Mouse (Mus musculus): ENCODE measurements around the gene Bsn. TPM values are rescaled to one million over a fixed set of nuclear protein-coding genes. Genes with fewer than 3 reads are reported as not detected.

Gene Bsn
- 16.0 and 17.9 TPM in 2 replicates for polyA plus RNA-seq (2014; fragmentation: Nextera tagmentation; extraction: Ambion mirVana)

DNA sequence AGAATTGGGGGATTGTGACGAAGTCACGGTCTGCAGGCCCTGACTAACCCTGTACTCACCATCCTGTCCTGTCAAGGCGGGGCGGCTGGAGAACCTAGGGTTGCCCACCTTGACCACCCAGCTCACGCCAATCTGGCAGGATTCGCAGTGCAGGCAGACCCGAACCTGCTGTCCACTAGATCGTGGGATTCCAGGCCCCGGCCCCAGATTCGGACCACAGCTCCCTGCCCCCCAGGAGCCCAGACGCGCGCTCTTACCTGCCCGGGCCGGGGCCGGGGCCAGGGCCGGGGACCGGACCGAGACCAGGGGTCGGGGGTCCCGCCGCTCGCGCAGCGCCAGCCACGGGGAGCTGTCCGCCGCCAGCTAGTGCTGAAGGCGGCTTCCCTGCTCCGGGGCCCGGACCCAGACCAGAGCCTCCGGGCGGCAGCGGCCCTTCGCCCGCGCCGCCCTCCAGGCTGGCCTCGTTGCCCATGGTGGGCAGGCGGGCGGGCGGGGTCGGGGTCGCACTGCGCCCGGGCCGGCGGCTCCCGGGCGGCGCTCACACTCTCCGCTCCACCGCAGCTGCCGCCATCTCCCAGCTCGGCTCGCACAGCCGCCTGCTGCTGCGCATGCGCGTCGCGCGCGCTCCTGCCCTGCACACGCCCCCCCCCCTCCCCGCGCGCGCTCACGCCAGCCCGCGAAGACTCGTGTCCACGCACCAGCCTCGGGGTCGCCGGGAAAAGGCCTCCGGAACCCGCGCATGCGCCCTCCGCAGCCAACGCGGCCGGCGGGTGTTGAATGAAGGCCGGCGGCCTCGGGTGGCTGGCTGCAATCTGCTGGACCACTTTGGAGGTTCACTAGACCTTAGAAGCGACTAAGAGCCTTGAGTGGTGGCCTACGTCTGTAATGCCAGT, at the start of gene Bsn:
Gene Bsn, minus strand, starts transcription at position 598 of the 893 bp plus-strand sequence.
- Histone ChIP-seq H3K27ac (ENCODE audit: low read depth, low read length) (peak within 1 kb of the TSS; percentile 78), H3K27me3 (ENCODE audit: control insufficient read depth, insufficient read depth, low read length) (no peaks in the 10 kb centered on the region), H3K4me1 (ENCODE audit: control insufficient read depth, insufficient read depth, low read length) (peaks cover 19% of the 10 kb centered on the region), H3K9ac (replicated peaks; ENCODE audit: low read depth, low read length) (peak within 1 kb of the TSS; percentile 94), H3K4me2 (ENCODE audit: low read depth, low read length) (peak within 1 kb of the TSS; percentile 77), H3K36me3 (ENCODE audit: control insufficient read depth, insufficient read depth, low read length) (0 out of 2 replicates have a peak, but pooled peaks cover 5% of the 10 kb centered on the region), H3K4me3 (ENCODE audit: low read depth, low read length) (peak within 1 kb of the TSS; percentile 85), H3K9me3 (ENCODE audit: control insufficient read depth, low read length) (no peaks in the 10 kb centered on the region)
- WGBS: 1% methylated on average over 72 of the region's 91 CpGs
- peak; percentile 87 for ATAC-seq (ENCODE audit: low read depth)

DNA sequence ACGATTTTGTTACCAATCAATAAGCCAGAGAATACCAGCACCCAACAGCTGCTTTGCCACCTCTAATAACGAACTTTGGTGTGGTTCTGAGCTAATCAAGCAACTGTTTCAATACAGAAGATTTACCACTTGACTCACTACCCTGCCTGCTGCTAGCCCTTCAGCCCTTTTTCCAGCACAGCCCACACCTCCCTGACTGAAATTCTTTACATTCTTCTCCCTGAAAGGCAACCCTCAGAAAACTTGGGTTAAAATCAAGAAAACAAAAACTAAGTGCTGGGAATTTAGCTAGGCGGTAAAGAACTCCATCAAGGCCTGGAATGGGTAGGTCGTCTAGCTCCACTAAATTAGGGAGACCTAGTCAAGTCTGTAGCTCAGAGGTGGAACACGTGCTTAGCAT, 49.8 kb upstream of the Bsn start:
- no peak for ATAC-seq (ENCODE audit: low read depth)
- no peak overlapping the region for H3K4me3 ChIP-seq (ENCODE audit: low read depth, low read length)
- WGBS: 77% methylated on average over 5 of the region's 5 CpGs
- no peak overlapping the region for H3K9ac ChIP-seq (replicated peaks; ENCODE audit: low read depth, low read length)
- no peaks in the 10 kb centered on the region for H3K9me3 ChIP-seq (ENCODE audit: control insufficient read depth, low read length)
- no peak overlapping the region for H3K4me2 ChIP-seq (ENCODE audit: low read depth, low read length)
- H3K4me1 ChIP-seq (ENCODE audit: control insufficient read depth, insufficient read depth, low read length): no peaks in the 10 kb centered on the region
- H3K36me3 ChIP-seq (ENCODE audit: control insufficient read depth, insufficient read depth, low read length): no peaks in the 10 kb centered on the region
- no peaks in the 10 kb centered on the region for H3K27me3 ChIP-seq (ENCODE audit: control insufficient read depth, insufficient read depth, low read length)
- no peak overlapping the region for H3K27ac ChIP-seq (ENCODE audit: low read depth, low read length)

DNA sequence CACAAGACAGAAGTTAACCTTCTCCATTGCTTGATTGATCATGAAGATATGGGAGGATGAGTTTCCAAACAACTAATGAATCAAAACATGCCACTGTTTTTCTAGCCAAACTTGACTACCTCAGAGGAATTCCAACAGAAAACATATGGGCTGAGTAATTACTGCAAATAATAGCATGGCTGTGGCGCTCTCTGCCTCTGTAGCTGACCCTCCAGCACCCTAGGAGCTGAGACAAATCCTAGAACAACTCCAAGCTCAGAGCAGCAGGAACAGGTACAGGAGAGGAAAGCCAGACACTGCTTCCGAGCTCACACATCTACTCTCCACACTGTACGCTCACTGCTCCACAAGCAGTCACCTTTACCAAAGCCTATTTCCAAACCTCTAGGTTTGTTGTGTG, 48.6 kb upstream of the Bsn start:
- Histone ChIP-seq H3K27ac (ENCODE audit: low read depth, low read length) (no peak overlapping the region), H3K27me3 (ENCODE audit: control insufficient read depth, insufficient read depth, low read length) (no peaks in the 10 kb centered on the region), H3K36me3 (ENCODE audit: control insufficient read depth, insufficient read depth, low read length) (no peaks in the 10 kb centered on the region), H3K9ac (replicated peaks; ENCODE audit: low read depth, low read length) (no peak overlapping the region), H3K4me1 (ENCODE audit: control insufficient read depth, insufficient read depth, low read length) (no peaks in the 10 kb centered on the region), H3K4me2 (ENCODE audit: low read depth, low read length) (no peak overlapping the region), H3K4me3 (ENCODE audit: low read depth, low read length) (no peak overlapping the region), H3K9me3 (ENCODE audit: control insufficient read depth, low read length) (no peaks in the 10 kb centered on the region)
- ATAC-seq (ENCODE audit: low read depth): no peak
- WGBS: 80% methylated on average over 3 of the region's 3 CpGs

DNA sequence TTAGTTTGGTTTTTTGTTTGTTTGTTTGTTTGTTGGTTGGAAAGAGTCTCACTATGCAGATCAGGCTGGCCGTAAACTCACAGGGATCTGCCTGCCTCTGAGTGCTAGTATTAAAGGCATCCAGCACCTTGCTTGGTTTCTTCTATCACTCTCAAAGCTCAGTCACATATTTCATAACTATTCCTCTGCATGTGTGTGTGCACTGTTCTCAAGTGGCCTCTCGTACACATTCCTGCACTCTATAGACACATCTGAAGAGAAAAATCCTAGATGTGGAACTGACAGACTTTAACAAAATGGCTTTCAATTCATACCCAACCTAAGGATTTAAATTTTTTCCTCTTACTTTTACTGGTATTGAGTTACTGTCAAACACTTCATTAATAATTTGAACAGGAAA, 48.2 kb upstream of the Bsn start:
- no peak for ATAC-seq (ENCODE audit: low read depth)
- no peaks in the 10 kb centered on the region for H3K27me3 ChIP-seq (ENCODE audit: control insufficient read depth, insufficient read depth, low read length)
- 91% methylated on average over 2 of the region's 2 CpGs for WGBS
- H3K4me1 ChIP-seq (ENCODE audit: control insufficient read depth, insufficient read depth, low read length): no peaks in the 10 kb centered on the region
- no peak overlapping the region for H3K27ac ChIP-seq (ENCODE audit: low read depth, low read length)
- no peak overlapping the region for H3K9ac ChIP-seq (replicated peaks; ENCODE audit: low read depth, low read length)
- H3K4me2 ChIP-seq (ENCODE audit: low read depth, low read length): no peak overlapping the region
- no peaks in the 10 kb centered on the region for H3K9me3 ChIP-seq (ENCODE audit: control insufficient read depth, low read length)
- no peak overlapping the region for H3K4me3 ChIP-seq (ENCODE audit: low read depth, low read length)
- H3K36me3 ChIP-seq (ENCODE audit: control insufficient read depth, insufficient read depth, low read length): no peaks in the 10 kb centered on the region

DNA sequence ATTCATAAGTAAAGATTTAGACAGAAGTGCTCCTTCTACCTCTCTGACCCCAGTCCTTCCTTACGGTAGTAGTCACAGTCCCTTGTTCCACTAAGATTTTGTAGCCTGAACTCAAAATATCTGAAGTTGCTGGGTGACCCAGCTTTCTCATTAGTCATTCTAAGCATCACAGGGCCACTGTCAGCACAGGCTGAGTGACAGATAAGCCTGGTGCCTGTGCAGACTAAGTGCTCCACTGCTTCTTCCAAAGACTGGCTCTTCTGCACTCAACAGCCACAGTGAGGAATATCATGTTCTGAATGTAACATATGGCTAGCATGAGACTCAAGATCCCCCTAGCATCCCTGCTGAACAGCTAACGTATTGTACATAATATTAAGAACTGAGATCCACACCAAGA, 44.5 kb upstream of the Bsn start:
- no peaks in the 10 kb centered on the region for H3K27me3 ChIP-seq (ENCODE audit: control insufficient read depth, insufficient read depth, low read length)
- no peak overlapping the region for H3K4me3 ChIP-seq (ENCODE audit: low read depth, low read length)
- no peak for ATAC-seq (ENCODE audit: low read depth)
- H3K4me2 ChIP-seq (ENCODE audit: low read depth, low read length): no peak overlapping the region
- no peak overlapping the region for H3K27ac ChIP-seq (ENCODE audit: low read depth, low read length)
- H3K4me1 ChIP-seq (ENCODE audit: control insufficient read depth, insufficient read depth, low read length): no peaks in the 10 kb centered on the region
- no peaks in the 10 kb centered on the region for H3K36me3 ChIP-seq (ENCODE audit: control insufficient read depth, insufficient read depth, low read length)
- H3K9me3 ChIP-seq (ENCODE audit: control insufficient read depth, low read length): no peaks in the 10 kb centered on the region
- H3K9ac ChIP-seq (replicated peaks; ENCODE audit: low read depth, low read length): no peak overlapping the region
- WGBS: 90% methylated on average over 2 of the region's 2 CpGs

DNA sequence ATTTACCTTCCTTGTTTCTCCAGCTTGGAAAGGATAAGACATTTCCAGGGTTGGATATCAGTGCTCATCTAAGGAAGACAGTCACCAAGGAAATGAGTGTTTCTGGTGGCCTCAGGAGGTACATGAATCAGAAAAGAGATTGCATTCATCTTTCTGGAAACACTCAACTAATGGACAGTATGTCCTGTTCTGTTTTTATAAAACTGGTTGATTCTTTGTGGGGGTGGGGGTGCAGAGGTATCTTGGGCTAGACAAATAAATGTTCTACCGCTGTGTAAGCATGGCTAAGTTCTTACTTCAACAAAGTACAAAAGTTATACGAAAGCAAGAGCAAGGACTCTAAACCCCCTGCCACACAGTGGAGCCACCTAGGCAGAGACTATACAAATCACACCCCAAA, 42.7 kb upstream of the Bsn start:
- Histone ChIP-seq H3K9me3 (ENCODE audit: control insufficient read depth, low read length) (no peaks in the 10 kb centered on the region), H3K4me1 (ENCODE audit: control insufficient read depth, insufficient read depth, low read length) (no peaks in the 10 kb centered on the region), H3K27ac (ENCODE audit: low read depth, low read length) (no peak overlapping the region), H3K36me3 (ENCODE audit: control insufficient read depth, insufficient read depth, low read length) (no peaks in the 10 kb centered on the region), H3K4me2 (ENCODE audit: low read depth, low read length) (no peak overlapping the region), H3K4me3 (ENCODE audit: low read depth, low read length) (no peak overlapping the region), H3K9ac (replicated peaks; ENCODE audit: low read depth, low read length) (no peak overlapping the region), H3K27me3 (ENCODE audit: control insufficient read depth, insufficient read depth, low read length) (no peaks in the 10 kb centered on the region)
- ATAC-seq (ENCODE audit: low read depth): no peak
- WGBS: 94% methylated on average over 2 of the region's 2 CpGs

DNA sequence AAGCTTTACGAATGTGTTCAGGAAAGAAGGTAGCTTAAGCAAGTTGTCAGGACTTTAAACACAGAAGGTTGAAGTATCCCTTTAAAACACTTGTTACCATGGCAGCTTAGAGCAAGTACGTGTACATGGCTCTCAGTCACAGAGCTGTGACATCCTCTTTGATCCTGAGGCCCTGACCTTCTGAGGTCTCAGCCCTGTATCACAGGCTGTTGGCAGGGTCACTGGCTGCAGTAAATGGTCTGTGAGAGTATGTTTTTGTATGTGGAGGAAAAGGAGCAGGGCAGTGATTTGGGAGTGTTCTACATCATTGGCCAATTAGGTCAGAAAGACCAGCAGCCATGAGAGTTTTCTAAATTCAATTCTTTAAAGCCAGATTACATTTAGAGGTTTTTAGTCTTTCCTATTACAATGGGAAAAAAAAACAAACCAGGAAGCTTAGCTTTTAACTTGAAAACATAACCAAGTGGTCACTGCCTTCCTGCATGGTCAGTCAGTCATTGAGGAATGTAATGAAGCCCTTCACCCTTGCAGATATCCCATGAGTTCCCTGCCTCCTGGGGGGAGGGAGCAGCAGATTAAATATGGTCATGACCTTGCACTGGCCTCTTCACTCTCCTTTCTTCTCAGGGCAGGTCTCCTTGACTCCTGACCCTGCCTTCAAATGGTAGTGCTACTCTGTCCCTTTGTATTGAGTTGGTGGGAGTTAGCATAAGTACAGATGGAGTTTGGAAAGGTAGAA, 37.9 kb upstream of the Bsn start:
- Histone ChIP-seq H3K4me3 (ENCODE audit: low read depth, low read length) (no peak overlapping the region), H3K9ac (replicated peaks; ENCODE audit: low read depth, low read length) (no peak overlapping the region), H3K4me1 (ENCODE audit: control insufficient read depth, insufficient read depth, low read length) (no peaks in the 10 kb centered on the region), H3K9me3 (ENCODE audit: control insufficient read depth, low read length) (no peaks in the 10 kb centered on the region), H3K27ac (ENCODE audit: low read depth, low read length) (no peak overlapping the region), H3K27me3 (ENCODE audit: control insufficient read depth, insufficient read depth, low read length) (no peaks in the 10 kb centered on the region), H3K4me2 (ENCODE audit: low read depth, low read length) (no peak overlapping the region), H3K36me3 (ENCODE audit: control insufficient read depth, insufficient read depth, low read length) (no peaks in the 10 kb centered on the region)
- 25% methylated on average over 2 of the region's 2 CpGs for WGBS
- ATAC-seq (ENCODE audit: low read depth): no peak

DNA sequence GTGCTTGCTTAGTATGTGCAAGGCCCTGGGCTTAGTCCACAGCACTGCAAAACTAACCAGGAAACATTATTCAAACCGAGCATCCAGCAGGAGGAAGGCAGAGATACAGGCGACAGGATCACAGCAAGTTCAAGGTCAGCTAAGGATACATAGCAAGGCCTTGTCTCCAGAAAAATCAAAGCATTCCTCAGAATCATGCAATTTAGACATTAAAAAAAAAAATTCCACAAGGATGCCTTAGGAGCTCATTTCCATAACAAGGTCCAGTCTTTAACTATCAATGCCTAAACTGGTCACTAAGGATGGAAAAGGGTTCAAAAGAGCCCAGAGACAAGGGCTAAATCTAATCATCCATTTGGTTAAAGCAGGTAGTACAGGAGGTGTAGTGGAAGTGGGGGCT, 35.0 kb upstream of the Bsn start:
- H3K27ac ChIP-seq (ENCODE audit: low read depth, low read length): no peak overlapping the region
- WGBS: 82% methylated on average over 2 of the region's 2 CpGs
- H3K4me1 ChIP-seq (ENCODE audit: control insufficient read depth, insufficient read depth, low read length): no peaks in the 10 kb centered on the region
- no peaks in the 10 kb centered on the region for H3K27me3 ChIP-seq (ENCODE audit: control insufficient read depth, insufficient read depth, low read length)
- H3K9ac ChIP-seq (replicated peaks; ENCODE audit: low read depth, low read length): no peak overlapping the region
- no peak overlapping the region for H3K4me2 ChIP-seq (ENCODE audit: low read depth, low read length)
- no peaks in the 10 kb centered on the region for H3K36me3 ChIP-seq (ENCODE audit: control insufficient read depth, insufficient read depth, low read length)
- H3K9me3 ChIP-seq (ENCODE audit: control insufficient read depth, low read length): no peaks in the 10 kb centered on the region
- H3K4me3 ChIP-seq (ENCODE audit: low read depth, low read length): no peak overlapping the region
- ATAC-seq (ENCODE audit: low read depth): no peak

DNA sequence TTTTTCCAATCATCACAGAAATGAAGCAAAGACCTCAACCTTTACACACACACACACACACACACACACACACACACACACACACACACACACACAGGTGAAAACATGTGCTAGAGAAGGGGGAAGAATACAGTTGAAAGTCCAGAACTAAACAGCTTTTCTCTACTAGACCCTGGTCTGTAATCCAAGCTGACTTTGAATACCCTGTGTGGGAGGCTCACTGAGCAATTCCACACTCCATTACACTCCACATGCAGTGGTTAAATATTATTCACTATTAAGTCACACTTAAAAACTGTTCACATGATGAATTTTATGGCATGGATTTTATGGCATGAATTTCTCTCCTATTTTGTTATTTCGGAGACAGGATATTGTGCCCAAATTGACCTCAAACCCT, 33.4 kb upstream of the Bsn start:
- Histone ChIP-seq H3K4me2 (ENCODE audit: low read depth, low read length) (no peak overlapping the region), H3K9ac (replicated peaks; ENCODE audit: low read depth, low read length) (no peak overlapping the region), H3K4me1 (ENCODE audit: control insufficient read depth, insufficient read depth, low read length) (no peaks in the 10 kb centered on the region), H3K9me3 (ENCODE audit: control insufficient read depth, low read length) (no peaks in the 10 kb centered on the region), H3K27me3 (ENCODE audit: control insufficient read depth, insufficient read depth, low read length) (no peaks in the 10 kb centered on the region), H3K36me3 (ENCODE audit: control insufficient read depth, insufficient read depth, low read length) (no peaks in the 10 kb centered on the region), H3K27ac (ENCODE audit: low read depth, low read length) (no peak overlapping the region), H3K4me3 (ENCODE audit: low read depth, low read length) (no peak overlapping the region)
- ATAC-seq (ENCODE audit: low read depth): no peak
- 83% methylated on average over 1 of the region's 1 CpGs for WGBS

Data from neural tube, embryonic 14.5 days (tissue).